Mouse (Mus musculus): Measurements from ENCODE around the gene Arv1.

The Arv1 gene

GRCm38 (mm10) chr8:124720938-124721861, 739 bp upstream of the Arv1 start:
- DNase-seq (ENCODE audit: low read depth, low spot score), result no peak

GRCm38 (mm10) chr8:124724301-124724700, 2.4 kb downstream of the Arv1 start:
- no peak for DNase-seq (ENCODE audit: low read depth, low spot score)

GRCm38 (mm10) chr8:124732828-124733227, 10.9 kb downstream of the Arv1 start:
- no peak for DNase-seq (ENCODE audit: low read depth, low spot score)

GRCm38 (mm10) chr8:124735371-124735911, 13.5 kb downstream of the Arv1 start:
- no peak for DNase-seq (ENCODE audit: low read depth, low spot score)

DNA sequence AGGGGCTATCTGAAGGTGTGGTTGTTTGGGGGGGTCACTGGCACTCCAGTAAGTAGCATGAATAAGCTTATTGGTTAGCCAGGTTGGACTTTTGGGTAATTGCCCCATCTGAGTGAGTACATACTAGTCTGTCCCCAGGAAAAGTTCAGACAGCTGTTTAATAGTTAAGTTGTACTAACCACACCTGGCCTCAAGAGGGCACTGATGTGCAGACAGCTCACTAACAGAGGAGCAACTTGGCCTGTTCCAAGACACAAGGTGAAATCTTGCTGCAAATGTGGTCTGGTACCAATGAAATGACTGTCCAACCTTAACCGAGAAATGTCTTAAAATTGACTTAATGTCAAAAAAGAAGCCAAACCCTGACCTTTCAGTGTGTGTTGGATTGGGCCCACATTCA, 17.3 kb downstream of the Arv1 start:
- DNase-seq (ENCODE audit: low read depth, low spot score), result no peak

DNA sequence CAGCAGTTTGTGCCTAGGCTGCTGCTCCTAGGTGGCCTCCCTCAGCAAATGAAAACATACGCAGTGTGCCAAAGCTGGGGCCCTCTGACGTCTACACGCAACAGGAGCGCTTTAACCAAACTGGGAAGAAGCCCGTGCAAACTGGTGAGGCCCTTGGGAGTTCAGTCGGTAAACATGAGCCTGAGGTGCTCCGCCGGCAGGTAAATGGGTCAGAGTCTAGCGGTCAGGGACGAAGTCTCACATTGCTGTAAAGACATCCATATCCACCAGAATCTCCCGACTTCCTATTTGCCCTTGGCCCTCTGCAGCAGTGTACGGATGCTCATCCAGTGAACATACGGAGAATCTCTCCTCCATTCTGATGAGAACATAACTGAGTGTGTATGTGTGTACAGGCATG, 24.7 kb downstream of the Arv1 start:
- no peak for DNase-seq (ENCODE audit: low read depth, low spot score)

- no peak for DNase-seq (ENCODE audit: low read depth, low spot score)
Observed at GRCm38 (mm10) chr8:124751191-124751590, 29.3 kb downstream of the Arv1 start.

DNA sequence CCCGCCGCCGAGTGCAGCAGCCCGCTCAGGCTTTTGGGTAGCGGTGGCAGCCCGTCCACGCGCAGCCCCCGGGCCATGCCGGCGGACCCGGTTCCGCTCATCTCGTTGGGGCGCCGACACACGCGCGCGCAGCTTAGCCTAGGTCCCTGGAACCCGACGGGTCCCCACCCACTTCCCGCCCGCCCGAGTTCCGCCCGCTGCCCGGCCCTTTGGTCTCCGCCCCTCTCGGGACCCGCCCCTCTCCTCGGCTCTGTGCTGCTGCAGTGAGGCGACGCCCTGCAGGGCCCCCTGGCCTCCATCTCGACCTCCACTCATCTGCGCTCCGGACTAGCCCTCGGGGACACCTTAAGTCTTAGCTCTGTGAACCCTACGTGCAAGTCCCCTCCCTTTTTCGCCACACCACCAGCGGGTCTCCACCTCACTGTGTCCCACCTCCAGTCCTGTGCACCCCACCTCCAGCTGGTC, 29.8 kb downstream of the Arv1 start, which contains the start of gene Fam89a:
TSS of gene Fam89a (minus strand) at position 124 of the 465 bp plus-strand sequence.
- DNase-seq (ENCODE audit: low read depth, low spot score), result no peak

DNA sequence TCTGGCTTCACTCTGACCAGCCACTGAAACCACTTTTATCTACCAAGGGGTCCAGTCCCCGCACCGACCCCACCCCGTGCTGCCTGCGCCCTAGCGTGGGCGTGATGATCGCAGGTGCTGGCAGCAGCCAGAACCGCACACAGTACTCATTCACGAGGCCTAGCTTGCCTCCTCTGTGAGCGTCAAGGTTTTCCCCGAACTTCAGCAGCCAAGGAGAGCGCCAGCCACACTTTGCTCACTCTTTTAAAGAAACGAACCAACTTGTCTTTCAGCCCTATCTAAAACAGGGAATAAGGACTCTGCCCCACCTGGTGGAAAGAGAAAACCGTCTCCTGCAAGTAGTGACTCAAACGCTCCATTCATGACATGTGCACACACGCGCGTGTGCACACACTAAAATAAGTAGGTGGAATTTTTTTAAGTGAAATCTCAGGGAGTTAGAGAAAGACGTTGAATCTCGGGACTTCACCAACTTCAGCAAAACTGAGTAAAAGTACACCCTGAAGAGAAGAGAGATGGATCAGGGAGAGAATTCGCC, 30.5 kb downstream of the Arv1 start:
- no peak for DNase-seq (ENCODE audit: low read depth, low spot score)

DNA sequence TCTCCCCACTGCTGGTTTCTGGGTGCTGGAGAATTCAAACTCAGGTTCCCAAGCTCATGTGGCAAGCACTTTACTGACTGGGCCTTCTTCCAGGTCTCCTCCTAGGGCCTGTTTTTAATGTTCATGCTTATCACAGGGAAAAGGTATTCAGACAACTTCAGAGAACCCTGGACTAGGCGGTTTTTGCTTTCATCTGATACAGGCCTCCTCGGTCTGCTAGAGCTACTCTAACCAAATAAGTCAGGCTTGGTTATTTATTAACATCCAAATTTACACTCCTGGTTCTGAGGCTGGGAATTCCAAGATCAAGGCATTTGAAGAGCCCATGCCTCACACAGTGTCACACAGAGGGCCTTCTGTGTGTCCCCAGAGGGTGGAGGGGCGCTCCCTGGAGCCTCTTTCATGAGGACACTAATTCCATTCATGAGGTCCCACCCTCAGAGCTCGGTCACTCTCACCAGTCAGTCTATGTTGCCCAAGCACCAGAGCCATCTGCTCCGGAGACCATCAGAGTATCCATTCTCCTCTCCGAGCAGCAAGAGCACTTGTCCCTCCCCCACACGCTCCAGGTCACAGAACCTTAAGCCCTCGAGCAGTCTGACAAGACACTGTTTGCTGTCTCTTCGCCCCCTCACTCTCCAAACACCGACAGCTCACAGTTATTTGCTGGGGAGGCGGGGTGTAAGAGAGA, 32.3 kb downstream of the Arv1 start:
- DNase-seq (ENCODE audit: low read depth, low spot score), result no peak

DNA sequence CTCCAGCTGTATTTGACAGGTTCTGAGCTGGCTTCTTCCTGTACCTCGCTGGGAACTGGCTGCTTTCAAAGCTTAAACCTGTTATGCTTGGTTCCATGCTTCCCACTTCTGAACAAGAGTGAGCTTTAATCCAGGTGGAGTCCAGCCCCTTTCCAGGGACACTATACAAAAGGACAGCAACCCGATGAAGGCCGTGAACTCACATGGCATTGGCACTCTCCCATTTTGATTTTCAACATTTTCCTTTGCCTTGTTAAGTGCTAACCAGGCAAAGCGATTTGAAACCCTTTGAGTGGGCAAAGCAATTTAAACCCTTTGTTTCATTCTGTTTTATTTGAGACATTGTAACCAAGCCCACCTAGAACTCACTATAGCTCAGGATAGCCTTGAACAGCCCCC, 32.9 kb downstream of the Arv1 start:
- DNase-seq (ENCODE audit: low read depth, low spot score), result no peak

DNA sequence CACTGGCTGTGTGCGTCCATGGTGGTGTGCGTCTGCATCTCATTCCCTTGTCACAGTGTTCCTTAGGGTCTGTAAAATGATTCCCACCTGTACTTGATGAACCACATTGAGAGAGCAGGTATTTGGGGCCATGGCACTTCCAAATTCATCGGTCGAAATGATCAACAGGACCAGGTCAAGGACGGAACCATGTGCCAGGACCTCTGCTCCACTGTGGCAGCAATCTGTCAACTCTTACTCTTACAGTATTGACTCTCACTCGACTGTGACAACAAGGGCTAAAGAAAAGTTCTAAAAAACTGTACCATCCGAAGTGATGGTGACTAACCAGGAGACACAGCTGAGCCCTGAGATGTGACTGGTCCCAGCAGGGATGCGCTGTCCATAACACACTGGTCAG, 33.5 kb downstream of the Arv1 start:
- no peak for DNase-seq (ENCODE audit: low read depth, low spot score)

- no peak for DNase-seq (ENCODE audit: low read depth, low spot score)
Observed at GRCm38 (mm10) chr8:124756153-124756552, 34.2 kb downstream of the Arv1 start.

- DNase-seq (ENCODE audit: low read depth, low spot score), result no peak
Observed at GRCm38 (mm10) chr8:124756601-124757000, 34.7 kb downstream of the Arv1 start.

DNA sequence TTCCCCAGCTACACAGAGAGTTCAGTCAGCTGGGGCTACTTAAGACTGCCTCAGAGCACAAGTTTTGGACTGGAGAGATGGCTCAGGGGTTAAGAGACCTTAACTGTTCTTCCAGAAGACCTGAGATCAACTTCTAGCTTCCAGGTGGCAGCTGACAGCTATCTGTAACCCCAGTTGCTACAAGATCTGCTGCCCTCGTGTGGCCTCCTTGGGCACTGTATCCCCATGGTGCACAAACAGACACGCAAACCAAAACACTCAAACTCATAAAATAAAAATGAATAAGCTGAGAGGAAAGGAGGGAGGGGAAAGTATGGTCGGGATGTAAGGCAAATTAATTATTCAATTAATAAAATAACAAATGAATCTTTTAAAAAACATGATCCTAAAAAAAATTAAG, 36.6 kb downstream of the Arv1 start:
- DNase-seq (ENCODE audit: low read depth, low spot score), result no peak

DNA sequence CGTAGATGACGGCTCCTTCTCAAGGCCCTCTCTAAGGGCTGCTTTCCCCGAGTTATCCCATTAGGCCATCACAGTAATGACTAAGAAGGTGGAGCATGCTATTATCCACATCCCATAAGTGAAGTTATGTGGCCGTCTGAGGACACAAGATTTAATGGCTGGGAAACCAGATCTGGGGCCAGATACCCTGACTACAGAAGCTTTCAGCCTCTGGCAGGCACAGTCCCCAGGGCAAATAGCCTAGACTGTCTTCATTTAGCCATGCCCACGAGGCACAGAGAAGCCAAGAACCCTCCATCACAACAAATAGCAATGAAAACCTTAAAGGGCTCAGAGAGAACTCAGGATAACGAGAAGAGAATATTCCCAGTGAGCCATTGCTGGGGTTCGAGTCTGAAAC, 41.1 kb downstream of the Arv1 start:
- no peak for DNase-seq (ENCODE audit: low read depth, low spot score)

DNA sequence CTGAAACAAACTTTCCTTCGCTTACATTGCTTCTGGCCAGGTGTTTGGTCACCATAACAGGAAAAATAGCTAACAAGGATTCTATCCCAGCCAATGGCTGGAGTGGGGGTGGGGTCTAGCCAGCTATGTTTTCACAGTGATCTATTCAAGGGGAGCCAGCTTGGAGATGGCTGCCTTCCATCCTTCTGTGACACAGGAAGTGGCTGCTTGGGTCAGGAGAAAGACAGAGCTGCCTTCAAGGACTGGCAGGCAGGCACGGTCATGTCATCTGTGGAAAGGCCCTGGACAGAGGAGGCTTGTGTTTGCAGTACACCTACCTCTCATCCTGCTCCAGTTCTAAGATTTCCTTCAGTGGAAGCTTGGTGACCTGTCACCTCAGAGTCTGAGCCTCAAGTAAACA, 50.5 kb downstream of the Arv1 start:
- DNase-seq (ENCODE audit: low read depth, low spot score), result no peak

DNA sequence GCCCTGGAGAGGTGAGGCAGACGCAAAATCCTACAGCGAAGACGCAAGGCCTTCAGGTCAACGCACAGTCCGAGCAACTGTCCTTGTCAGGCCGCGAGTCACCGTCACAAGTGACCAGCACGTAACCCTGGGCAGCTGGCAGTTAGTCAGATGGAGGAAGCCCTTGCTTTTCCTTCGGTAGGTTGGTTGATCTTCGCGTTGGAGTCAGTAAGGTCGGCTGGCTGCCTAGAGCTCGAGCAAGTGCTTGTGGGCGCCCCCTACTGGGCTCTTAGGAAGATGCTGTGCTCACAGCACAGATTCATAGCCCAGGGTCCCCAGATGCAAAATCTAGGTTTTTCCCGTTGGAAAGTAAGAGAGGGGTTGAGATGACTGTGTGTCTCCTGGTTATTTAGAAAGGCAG, 53.8 kb downstream of the Arv1 start:
- no peak for DNase-seq (ENCODE audit: low read depth, low spot score)

- DNase-seq (ENCODE audit: low read depth, low spot score), result no peak
Observed at GRCm38 (mm10) chr8:124780236-124780635, 58.3 kb downstream of the Arv1 start.

DNA sequence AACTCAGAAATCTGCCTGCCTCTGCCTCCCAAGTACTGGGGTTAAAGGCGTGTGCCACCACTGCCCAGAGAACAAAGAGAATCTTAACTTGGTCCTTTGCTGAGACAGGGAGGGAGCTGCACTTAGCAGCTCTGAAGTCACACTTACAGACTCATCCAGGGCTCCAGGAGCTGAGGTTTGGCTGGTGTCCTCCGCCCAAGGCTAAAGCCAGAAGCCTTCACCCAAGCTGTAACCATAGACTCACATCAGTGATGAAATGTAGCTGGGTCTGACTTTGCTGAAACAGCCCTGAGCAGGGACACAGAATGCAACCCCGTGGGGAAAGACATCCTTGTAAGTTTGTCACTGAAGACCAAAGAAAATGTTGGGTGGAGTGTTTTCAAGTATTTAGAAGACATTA, 60.5 kb downstream of the Arv1 start:
- DNase-seq (ENCODE audit: low read depth, low spot score), result no peak

GRCm38 (mm10) chr8:124783228-124783627, 61.3 kb downstream of the Arv1 start:
- no peak for DNase-seq (ENCODE audit: low read depth, low spot score)

Measured in brain, embryonic 18.5 days (tissue).